Mouse (Mus musculus): ENCODE results near the gene Lta. TPM values are rescaled to one million over a fixed set of nuclear protein-coding genes. Genes with fewer than 3 reads are reported as not detected.

Gene Lta
- polyA plus RNA-seq, 1 experiment from 2014 or later: not detected

GRCm38 (mm10) chr17:35220156-35220952 is 15.2 kb upstream of the Lta start, which contains the start of gene Gm16181:
Gene Gm16181, plus strand, starts transcription at chr17:35220834.
- Histone ChIP-seq H3K36me3 (peaks cover 35% of the 10 kb centered on the region), H3K4me2 (replicated peaks) (no peak within 1 kb of the TSS), H3K27me3 (no peaks in the 10 kb centered on the region), H3K9me3 (no peaks in the 10 kb centered on the region), H3K27ac (replicated peaks) (peak within 1 kb of the TSS; percentile 7; the same call in 1 of the 2 replicates), H3K4me3 (no peak within 1 kb of the TSS), H3K4me1 (no peaks in the 10 kb centered on the region), H3K9ac (replicated peaks) (no peak within 1 kb of the TSS)
- WGBS: 77% methylated on average over 28 of the region's 28 CpGs
- ATAC-seq (ENCODE audit: low FRiP score, low read depth): no peak

GRCm38 (mm10) chr17:35219601-35220041 is 14.5 kb upstream of the Lta start:
- Histone ChIP-seq H3K36me3 (peaks cover 30% of the 10 kb centered on the region), H3K4me2 (replicated peaks) (no peak overlapping the region), H3K27ac (replicated peaks) (no peak overlapping the region), H3K4me1 (no peaks in the 10 kb centered on the region), H3K4me3 (no peak overlapping the region), H3K27me3 (no peaks in the 10 kb centered on the region), H3K9ac (replicated peaks) (no peak overlapping the region), H3K9me3 (no peaks in the 10 kb centered on the region)
- WGBS: 89% methylated on average over 6 of the region's 6 CpGs
- ATAC-seq (ENCODE audit: low FRiP score, low read depth): no peak

- Histone ChIP-seq H3K27ac (replicated peaks) (no peak overlapping the region), H3K36me3 (peaks cover 27% of the 10 kb centered on the region), H3K4me1 (no peaks in the 10 kb centered on the region), H3K9me3 (no peaks in the 10 kb centered on the region), H3K4me3 (no peak overlapping the region), H3K27me3 (no peaks in the 10 kb centered on the region), H3K9ac (replicated peaks) (no peak overlapping the region), H3K4me2 (replicated peaks) (no peak overlapping the region)
- no peak for ATAC-seq (ENCODE audit: low FRiP score, low read depth)
- WGBS: 85% methylated on average over 18 of the region's 18 CpGs
Measured at GRCm38 (mm10) chr17:35218516-35219193, 13.5 kb upstream of the Lta start.

GRCm38 (mm10) chr17:35213071-35213470 is 7.9 kb upstream of the Lta start:
- no peak overlapping the region for H3K4me3 ChIP-seq
- no peaks in the 10 kb centered on the region for H3K27me3 ChIP-seq
- no peak overlapping the region for H3K27ac ChIP-seq (replicated peaks)
- ATAC-seq (ENCODE audit: low FRiP score, low read depth): no peak
- no peaks in the 10 kb centered on the region for H3K36me3 ChIP-seq
- 90% methylated on average over 5 of the region's 5 CpGs for WGBS
- no peaks in the 10 kb centered on the region for H3K4me1 ChIP-seq
- no peak overlapping the region for H3K4me2 ChIP-seq (replicated peaks)
- H3K9ac ChIP-seq (replicated peaks): no peak overlapping the region
- no peaks in the 10 kb centered on the region for H3K9me3 ChIP-seq

- H3K36me3 ChIP-seq: no peaks in the 10 kb centered on the region
- no peak overlapping the region for H3K4me3 ChIP-seq
- H3K4me1 ChIP-seq: no peaks in the 10 kb centered on the region
- ATAC-seq (ENCODE audit: low FRiP score, low read depth): no peak
- H3K27ac ChIP-seq (replicated peaks): no peak overlapping the region
- 81% methylated on average over 3 of the region's 3 CpGs for WGBS
- no peak overlapping the region for H3K4me2 ChIP-seq (replicated peaks)
- H3K9me3 ChIP-seq: no peaks in the 10 kb centered on the region
- no peak overlapping the region for H3K9ac ChIP-seq (replicated peaks)
- no peaks in the 10 kb centered on the region for H3K27me3 ChIP-seq
Measured at GRCm38 (mm10) chr17:35210593-35210992, 5.4 kb upstream of the Lta start.

- no peak overlapping the region for H3K27ac ChIP-seq (replicated peaks)
- H3K36me3 ChIP-seq: no peaks in the 10 kb centered on the region
- no peaks in the 10 kb centered on the region for H3K9me3 ChIP-seq
- H3K4me3 ChIP-seq: no peak overlapping the region
- no peak overlapping the region for H3K9ac ChIP-seq (replicated peaks)
- H3K27me3 ChIP-seq: peaks cover 5% of the 10 kb centered on the region; the same call in 1 of the 2 replicates
- no peak overlapping the region for H3K4me2 ChIP-seq (replicated peaks)
- no peak for ATAC-seq (ENCODE audit: low FRiP score, low read depth)
- 68% methylated on average over 12 of the region's 12 CpGs for WGBS
- 0 out of 2 replicates have a peak, but pooled peaks cover 2% of the 10 kb centered on the region for H3K4me1 ChIP-seq
Measured at GRCm38 (mm10) chr17:35209785-35210535, 4.8 kb upstream of the Lta start.

GRCm38 (mm10) chr17:35205380-35205769 is 224 bp upstream of the Lta start:
- Histone ChIP-seq H3K4me2 (replicated peaks) (no peak overlapping the region), H3K4me3 (no peak overlapping the region), H3K4me1 (0 out of 2 replicates have a peak, but pooled peaks cover 2% of the 10 kb centered on the region), H3K27ac (replicated peaks) (no peak overlapping the region), H3K27me3 (peaks cover 50% of the 10 kb centered on the region), H3K9me3 (no peaks in the 10 kb centered on the region), H3K36me3 (no peaks in the 10 kb centered on the region), H3K9ac (replicated peaks) (no peak overlapping the region)
- ATAC-seq (ENCODE audit: low FRiP score, low read depth): no peak
- 70% methylated on average over 10 of the region's 10 CpGs for WGBS

- Histone ChIP-seq H3K4me2 (replicated peaks) (no peak overlapping the region), H3K4me1 (0 out of 2 replicates have a peak, but pooled peaks cover 2% of the 10 kb centered on the region), H3K36me3 (no peaks in the 10 kb centered on the region), H3K27me3 (peaks cover 60% of the 10 kb centered on the region), H3K9ac (replicated peaks) (no peak overlapping the region), H3K27ac (replicated peaks) (no peak overlapping the region), H3K4me3 (no peak overlapping the region), H3K9me3 (no peaks in the 10 kb centered on the region)
- ATAC-seq (ENCODE audit: low FRiP score, low read depth): no peak
- 78% methylated on average over 4 of the region's 4 CpGs for WGBS
Measured at GRCm38 (mm10) chr17:35202442-35202841, 2.7 kb downstream of the Lta start.

- Histone ChIP-seq H3K9me3 (no peaks in the 10 kb centered on the region), H3K27ac (replicated peaks) (no peak within 1 kb of the TSS), H3K4me3 (no peak within 1 kb of the TSS), H3K27me3 (peaks cover 65% of the 10 kb centered on the region), H3K36me3 (no peaks in the 10 kb centered on the region), H3K4me2 (replicated peaks) (no peak within 1 kb of the TSS), H3K9ac (replicated peaks) (no peak within 1 kb of the TSS), H3K4me1 (0 out of 2 replicates have a peak, but pooled peaks cover 2% of the 10 kb centered on the region)
- no peak for ATAC-seq (ENCODE audit: low FRiP score, low read depth)
- WGBS: 54% methylated on average over 13 of the region's 13 CpGs
Measured at GRCm38 (mm10) chr17:35201787-35202186, 3.4 kb downstream of the Lta start, which contains the start of gene Tnf. Gene Tnf, minus strand, starts transcription at chr17:35202007.

GRCm38 (mm10) chr17:35201128-35201527 is 4.0 kb downstream of the Lta start:
- ATAC-seq (ENCODE audit: low FRiP score, low read depth): no peak
- no peak overlapping the region for H3K4me3 ChIP-seq
- WGBS: 82% methylated on average over 11 of the region's 11 CpGs
- H3K27me3 ChIP-seq: peaks cover 71% of the 10 kb centered on the region
- no peaks in the 10 kb centered on the region for H3K9me3 ChIP-seq
- H3K27ac ChIP-seq (replicated peaks): no peak overlapping the region
- H3K9ac ChIP-seq (replicated peaks): no peak overlapping the region
- H3K36me3 ChIP-seq: no peaks in the 10 kb centered on the region
- H3K4me1 ChIP-seq: peaks cover 4% of the 10 kb centered on the region
- no peak overlapping the region for H3K4me2 ChIP-seq (replicated peaks)

- 94% methylated on average over 11 of the region's 11 CpGs for WGBS
- no peak overlapping the region for H3K9ac ChIP-seq (replicated peaks)
- no peak for ATAC-seq (ENCODE audit: low FRiP score, low read depth)
- H3K9me3 ChIP-seq: no peaks in the 10 kb centered on the region
- peaks cover 11% of the 10 kb centered on the region for H3K4me1 ChIP-seq
- peaks cover 77% of the 10 kb centered on the region for H3K27me3 ChIP-seq
- H3K36me3 ChIP-seq: no peaks in the 10 kb centered on the region
- no peak overlapping the region for H3K4me2 ChIP-seq (replicated peaks)
- no peak overlapping the region for H3K27ac ChIP-seq (replicated peaks)
- no peak overlapping the region for H3K4me3 ChIP-seq
Measured at GRCm38 (mm10) chr17:35200398-35200797, 4.8 kb downstream of the Lta start.
